In genomic region chr2:166503666-166504065, GRCm38 (mm10) we compare ENCODE assay signal across 18 mouse cellular contexts.
DNase-seq lines count a peak whose midpoint lies in the region; ATAC-seq lines count a peak whose summit lies in the region.
"Had no signal": no experiment of that assay in that cellular context is flagged by ENCODE, and none has a peak within 500 bp of the region (broad histone marks: within the 10 kb centered on the region; RNA-seq: fewer than 3 reads in every experiment).

No protein-coding gene starts in this region.

- WGBS in heart, embryonic 14.5 days = 83% methylated on average over 6 of the region's 6 CpGs
- WGBS in heart, embryonic 10.5 days = 86% methylated on average over 6 of the region's 6 CpGs
- WGBS in neural tube, embryonic 13.5 days = 54% methylated on average over 6 of the region's 6 CpGs
- WGBS in limb, embryonic 10.5 days = 88% methylated on average over 6 of the region's 6 CpGs

- no peak overlapping the region for H3K27ac ChIP-seq in heart, embryonic 14.5 days (replicated peaks in 1 of 2; ENCODE audit: control insufficient read depth in 1 of 2, insufficient read depth in 1 of 2, low read depth in 2 of 2, low read length in 2 of 2)
- H3K27ac ChIP-seq in heart, embryonic 10.5 days = no peak overlapping the region; the same call in 1 of the 2 replicates
- peak overlapping the region; percentile 23; the same call in 1 of the 2 replicates for H3K27ac ChIP-seq in neural tube, embryonic 13.5 days (replicated peaks)
- peak overlapping the region; percentile 78; the same call in 1 of the 2 replicates for H3K27ac ChIP-seq in limb, embryonic 10.5 days
- H3K27ac ChIP-seq: hindbrain, embryonic 15.5 days; left cerebral cortex, adult 2 months; stomach, embryonic 15.5 days had no signal

- no peaks in the 10 kb centered on the region for H3K27me3 ChIP-seq in heart, embryonic 14.5 days (ENCODE audit: control insufficient read depth, insufficient read depth, low read length)
- no peaks in the 10 kb centered on the region for H3K27me3 ChIP-seq in heart, embryonic 10.5 days (ENCODE audit: insufficient read depth, poor library complexity, severe bottlenecking)
- 0 out of 2 replicates have a peak, but pooled peaks cover 3% of the 10 kb centered on the region for H3K27me3 ChIP-seq in neural tube, embryonic 13.5 days
- no peaks in the 10 kb centered on the region for H3K27me3 ChIP-seq in limb, embryonic 10.5 days (ENCODE audit: low read depth, poor library complexity, severe bottlenecking)
- H3K27me3 ChIP-seq: stomach, embryonic 15.5 days had no signal

- DNase-seq in heart, embryonic 10.5 days (ENCODE audit: low spot score) = no peak
- DNase-seq in neural tube, embryonic 10.5 days (ENCODE audit: extremely low spot score, low spot score) = no peak
- no peak for DNase-seq in limb, embryonic 10.5 days (ENCODE audit: low spot score)
- DNase-seq in thymus, postnatal 10 days (ENCODE audit: low spot score in 2 of 2) = no peak
- no peak for DNase-seq in adrenal gland, postnatal 25 days
- DNase-seq: adrenal gland, postnatal 14 days; cerebellum, adult 8-10 months; gastrocnemius, postnatal 10 days; heart, adult 18-20 months; kidney, adult 18-20 months; kidney, postnatal 14 days; liver, postnatal 0 days; thymus, postnatal 14 days had no signal

- H3K4me3 ChIP-seq in heart, embryonic 14.5 days (ENCODE audit: control insufficient read depth in 1 of 2, insufficient read depth in 1 of 2, low read depth in 1 of 2, low read length in 2 of 2) = no peak overlapping the region
- H3K4me3 ChIP-seq in heart, embryonic 10.5 days = no peak overlapping the region
- no peak overlapping the region for H3K4me3 ChIP-seq in neural tube, embryonic 13.5 days
- no peak overlapping the region for H3K4me3 ChIP-seq in limb, embryonic 10.5 days
- H3K4me3 ChIP-seq: hindbrain, embryonic 15.5 days; left cerebral cortex, adult 2 months; stomach, embryonic 15.5 days had no signal

- ATAC-seq in heart, embryonic 14.5 days (ENCODE audit: insufficient number of reproducible peaks, insufficient read depth, low FRiP score, low read depth) = no peak
- no peak for ATAC-seq in neural tube, embryonic 13.5 days (ENCODE audit: low read depth)
- ATAC-seq: liver, postnatal 0 days had no signal

- no peaks in the 10 kb centered on the region for H3K36me3 ChIP-seq in heart, embryonic 14.5 days (ENCODE audit: control insufficient read depth, insufficient read depth, low read length)
- H3K36me3 ChIP-seq in heart, embryonic 10.5 days = 0 out of 2 replicates have a peak, but pooled peaks cover 2% of the 10 kb centered on the region
- H3K36me3 ChIP-seq in neural tube, embryonic 13.5 days = no peaks in the 10 kb centered on the region
- no peaks in the 10 kb centered on the region for H3K36me3 ChIP-seq in limb, embryonic 10.5 days
- H3K36me3 ChIP-seq: hindbrain, embryonic 15.5 days; stomach, embryonic 15.5 days had no signal

- no peak overlapping the region for H3K4me2 ChIP-seq in heart, embryonic 14.5 days (ENCODE audit: low read length)
- no peak overlapping the region for H3K4me2 ChIP-seq in neural tube, embryonic 13.5 days
- H3K4me2 ChIP-seq: hindbrain, embryonic 15.5 days; stomach, embryonic 15.5 days had no signal

- peaks cover 3 to 6% of the 10 kb centered on the region in 2 experiments for H3K4me1 ChIP-seq in heart, embryonic 14.5 days (ENCODE audit: control insufficient read depth in 2 of 2, insufficient read depth in 2 of 2, low read length in 2 of 2)
- peaks cover 16% of the 10 kb centered on the region for H3K4me1 ChIP-seq in heart, embryonic 10.5 days
- H3K4me1 ChIP-seq in neural tube, embryonic 13.5 days (replicated peaks) = peaks cover 15% of the 10 kb centered on the region
- peaks cover 24% of the 10 kb centered on the region for H3K4me1 ChIP-seq in limb, embryonic 10.5 days
- H3K4me1 ChIP-seq: stomach, embryonic 15.5 days had no signal

- H3K9me3 ChIP-seq in heart, embryonic 14.5 days (ENCODE audit: control insufficient read depth, low read length) = 0 out of 2 replicates have a peak, but pooled peaks cover 2% of the 10 kb centered on the region
- no peaks in the 10 kb centered on the region for H3K9me3 ChIP-seq in heart, embryonic 10.5 days
- 0 out of 2 replicates have a peak, but pooled peaks cover 4% of the 10 kb centered on the region for H3K9me3 ChIP-seq in neural tube, embryonic 13.5 days
- no peaks in the 10 kb centered on the region for H3K9me3 ChIP-seq in limb, embryonic 10.5 days (replicated peaks)
- H3K9me3 ChIP-seq: hindbrain, embryonic 15.5 days; stomach, embryonic 15.5 days had no signal

- H3K9ac ChIP-seq in heart, embryonic 14.5 days (ENCODE audit: low read length) = peak overlapping the region; percentile 8; the same call in 1 of the 2 replicates
- H3K9ac ChIP-seq in neural tube, embryonic 13.5 days = no peak overlapping the region
- H3K9ac ChIP-seq: hindbrain, embryonic 15.5 days; liver, postnatal 0 days; stomach, embryonic 15.5 days had no signal

Comparison
In these comparisons a context has a peak if more than half of its experiments do, and no peak if none do; other contexts are left out.
1. H3K27ac ChIP-seq: peak in neural tube, embryonic 13.5 days (single experiment) and limb, embryonic 10.5 days (single experiment); none in heart, embryonic 14.5 days (0 of 2) and heart, embryonic 10.5 days (single experiment).